Mouse (Mus musculus) stomach, postnatal 0 days (tissue): ENCODE results near the gene Plxna4.

Experiments used
- CTCF ChIP-seq: IDR thresholded peaks from 2 replicates; pipeline ENCODE4 v1.5.1; 2016; ENCODE audit warnings: antibody characterized with exemption, low read depth, mild to moderate bottlenecking, moderate library complexity
- EP300 ChIP-seq: optimal IDR thresholded peaks from 2 replicates; pipeline ENCODE3; 2016; ENCODE audit warnings: antibody characterized with exemption

GRCm38 (mm10) chr6:32246036-32246435, 342.0 kb downstream of the Plxna4 start:
- TF ChIP-seq CTCF, result no peak
- TF ChIP-seq EP300, result no peak
